Mouse (Mus musculus): ENCODE measurements around the gene Mink1. TPM values are rescaled to one million over a fixed set of nuclear protein-coding genes. Genes with fewer than 3 reads are reported as not detected.
"Not testable (repeated sequence)": the region's sequence is repeated elsewhere in the genome, so short reads cannot be mapped to it uniquely, and the experiment has no call there.

The Mink1 gene
- total RNA-seq, 2 experiments from 2014 or later: 44.8 to 46.3 TPM

DNA sequence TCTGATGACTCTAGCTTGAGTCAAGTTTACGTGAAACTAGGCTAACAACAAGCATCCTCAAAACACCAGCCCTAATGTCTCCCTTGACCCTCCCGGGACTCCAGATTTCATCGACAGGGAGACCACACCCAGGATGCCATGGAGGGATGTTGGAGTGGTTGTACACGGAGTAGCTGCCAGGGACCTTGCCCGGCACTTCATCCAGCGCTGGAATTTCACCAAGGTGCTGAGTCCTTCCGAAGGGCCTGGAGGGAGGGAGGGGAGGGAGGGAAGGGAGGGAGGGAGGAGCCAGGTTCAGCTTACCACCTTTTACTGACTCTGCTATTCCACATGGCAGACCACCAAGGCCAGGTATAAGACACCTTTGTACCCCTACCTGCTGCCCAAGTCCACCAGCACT is 8.7 kb upstream of the Mink1 start:
- no peak for DNase-seq (ENCODE audit: low spot score in 2 of 2)

- DNase-seq (ENCODE audit: low spot score in 2 of 2): no peak
Observed at GRCm38 (mm10) chr11:70557545-70557944, 5.1 kb upstream of the Mink1 start.

DNA sequence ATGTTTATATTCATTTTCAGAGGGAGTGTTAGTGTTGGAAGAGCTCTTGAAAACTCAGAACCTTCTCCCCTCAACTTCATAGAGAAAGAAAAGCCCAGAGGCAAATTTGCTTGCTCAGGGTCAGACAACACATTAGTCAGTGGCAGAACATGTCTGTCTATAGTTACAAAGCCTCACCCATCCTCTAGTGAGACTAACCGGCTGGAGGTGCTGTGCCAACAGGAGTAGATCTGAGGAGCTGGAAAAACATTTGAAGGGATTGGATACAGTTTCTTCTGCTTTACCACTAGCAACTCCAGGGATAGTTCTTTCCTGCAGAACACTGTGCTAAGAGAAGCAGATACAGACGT is 769 bp upstream of the Mink1 start:
- no peak for DNase-seq (ENCODE audit: low spot score in 2 of 2)

DNA sequence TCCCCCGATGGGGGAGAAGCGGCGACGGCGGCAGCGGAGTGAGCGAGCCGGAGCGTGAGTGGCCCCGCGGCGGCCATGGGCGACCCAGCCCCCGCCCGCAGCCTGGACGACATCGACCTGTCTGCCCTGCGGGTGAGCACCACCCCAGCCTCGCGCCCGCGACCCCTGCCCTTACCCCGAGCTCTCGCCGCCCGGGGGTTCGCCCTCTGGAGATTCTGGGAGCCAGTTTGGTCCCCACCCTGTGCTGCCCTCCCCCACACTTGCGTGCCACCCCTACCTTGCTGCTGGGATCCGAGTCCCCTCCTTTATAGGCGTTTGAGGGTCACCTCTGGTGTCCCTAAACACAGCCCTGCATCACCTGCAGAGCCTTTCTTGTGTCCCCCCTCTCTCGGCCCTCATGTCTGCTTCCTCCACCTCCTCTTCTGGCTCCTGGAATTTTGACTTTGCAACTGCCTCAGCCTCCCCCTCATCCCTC is 351 bp downstream of the Mink1 start:
- DNase-seq (ENCODE audit: low spot score in 2 of 2): no peak

- no peak for DNase-seq (ENCODE audit: low spot score in 2 of 2)
Observed at GRCm38 (mm10) chr11:70563470-70564275, 992 bp downstream of the Mink1 start.

- DNase-seq (ENCODE audit: low spot score in 2 of 2): no peak
Observed at GRCm38 (mm10) chr11:70564276-70564873, 1.7 kb downstream of the Mink1 start.

- DNase-seq (ENCODE audit: low spot score in 2 of 2): no peak
Observed at GRCm38 (mm10) chr11:70566586-70566985, 3.9 kb downstream of the Mink1 start.

DNA sequence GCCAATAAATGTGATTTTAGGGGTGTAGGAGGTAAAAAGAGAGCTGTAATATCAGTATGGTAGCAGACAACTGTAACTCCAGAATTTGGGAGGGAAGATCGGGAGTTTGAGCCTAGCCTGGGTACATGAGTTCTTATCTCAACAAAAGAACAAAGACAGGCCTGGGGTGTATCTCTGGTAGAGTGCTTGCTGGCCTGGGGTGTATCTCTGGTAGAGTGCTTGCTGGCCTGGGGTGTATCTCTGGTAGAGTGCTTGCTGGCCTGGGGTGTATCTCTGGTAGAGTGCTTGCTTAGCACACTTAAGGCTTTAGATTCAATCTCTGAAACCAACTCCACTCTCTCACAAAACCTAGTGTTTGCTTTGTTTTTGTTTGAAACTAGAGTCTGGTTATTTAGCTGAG is 7.9 kb downstream of the Mink1 start:
- DNase-seq (ENCODE audit: low spot score in 2 of 2): not testable (repeated sequence)

DNA sequence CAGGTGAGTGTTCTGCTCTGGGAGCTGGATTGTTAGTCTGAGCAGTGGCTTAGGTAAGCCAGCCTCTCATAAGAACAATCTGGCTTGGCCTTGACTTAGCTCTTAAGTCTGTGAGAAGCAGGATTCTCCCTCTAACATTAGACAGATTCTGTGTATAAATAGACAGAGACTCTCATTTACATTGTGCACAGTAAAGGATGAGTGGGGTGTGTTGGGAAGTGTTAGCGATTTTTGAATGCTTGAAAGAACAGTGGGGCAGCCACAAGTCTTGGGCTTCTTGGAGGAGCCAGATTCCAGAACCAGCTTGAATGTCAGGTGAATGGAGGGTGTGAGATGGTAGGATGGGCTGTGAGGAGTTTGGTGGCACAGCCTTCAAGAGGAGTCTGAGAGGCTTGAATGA is 9.0 kb downstream of the Mink1 start:
- no peak for DNase-seq (ENCODE audit: low spot score in 2 of 2)

DNA sequence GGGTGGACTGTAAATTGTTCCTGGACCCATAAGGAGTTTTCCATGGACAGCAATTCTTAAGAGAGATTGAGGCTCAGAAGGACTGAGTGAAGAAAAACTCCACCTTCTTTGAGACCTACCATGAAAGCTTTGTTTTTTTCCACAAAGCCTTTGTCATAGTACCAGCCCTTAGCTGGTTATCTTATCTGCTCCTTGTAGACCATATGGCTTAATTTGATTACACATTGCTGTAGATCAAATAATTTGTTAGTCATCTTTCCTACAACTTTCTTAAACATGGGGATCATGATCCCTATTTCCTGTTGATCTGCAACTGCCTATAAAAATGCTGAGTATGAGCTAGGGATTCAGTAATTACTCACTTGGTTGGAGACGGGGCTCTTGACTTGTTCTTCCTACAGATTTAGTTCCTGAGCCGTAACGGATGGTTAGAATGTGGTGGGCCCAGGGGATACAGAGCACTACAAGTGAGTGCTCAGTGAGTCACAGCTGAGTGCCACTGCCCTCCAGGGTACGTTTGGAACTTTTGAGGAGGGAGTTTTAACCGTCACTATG is 9.7 kb downstream of the Mink1 start:
- DNase-seq (ENCODE audit: low spot score in 2 of 2): no peak

GRCm38 (mm10) chr11:70573872-70574271 is 11.2 kb downstream of the Mink1 start:
- DNase-seq (ENCODE audit: low spot score in 2 of 2): no peak

GRCm38 (mm10) chr11:70577201-70577600 is 14.5 kb downstream of the Mink1 start:
- no peak for DNase-seq (ENCODE audit: low spot score in 2 of 2)

GRCm38 (mm10) chr11:70578962-70579361 is 16.3 kb downstream of the Mink1 start:
- no peak for DNase-seq (ENCODE audit: low spot score in 2 of 2)

GRCm38 (mm10) chr11:70579710-70580357 is 17.2 kb downstream of the Mink1 start:
- no peak for DNase-seq (ENCODE audit: low spot score in 2 of 2)

- no peak for DNase-seq (ENCODE audit: low spot score in 2 of 2)
Observed at GRCm38 (mm10) chr11:70580358-70580720, 17.7 kb downstream of the Mink1 start.

DNA sequence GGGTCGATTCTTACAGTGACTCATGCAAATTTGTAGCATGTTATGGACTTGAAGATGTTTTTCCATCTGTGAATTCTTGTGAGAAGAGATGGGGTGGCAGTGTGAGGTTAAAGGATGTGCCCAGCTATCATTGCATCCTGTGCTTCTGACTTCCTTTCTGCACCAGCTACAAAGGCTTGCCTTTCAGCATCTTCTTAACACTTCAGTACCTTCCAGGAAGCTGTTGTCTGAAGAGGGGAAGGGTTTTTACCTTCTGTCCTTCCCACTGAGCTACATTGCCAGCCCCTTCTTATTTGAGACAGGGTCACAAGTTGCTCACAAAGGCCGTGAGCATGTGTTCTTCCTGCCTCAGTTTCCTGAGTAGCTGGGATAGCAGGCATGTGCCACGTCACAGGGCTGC is 18.2 kb downstream of the Mink1 start:
- no peak for DNase-seq (ENCODE audit: low spot score in 2 of 2)

DNA sequence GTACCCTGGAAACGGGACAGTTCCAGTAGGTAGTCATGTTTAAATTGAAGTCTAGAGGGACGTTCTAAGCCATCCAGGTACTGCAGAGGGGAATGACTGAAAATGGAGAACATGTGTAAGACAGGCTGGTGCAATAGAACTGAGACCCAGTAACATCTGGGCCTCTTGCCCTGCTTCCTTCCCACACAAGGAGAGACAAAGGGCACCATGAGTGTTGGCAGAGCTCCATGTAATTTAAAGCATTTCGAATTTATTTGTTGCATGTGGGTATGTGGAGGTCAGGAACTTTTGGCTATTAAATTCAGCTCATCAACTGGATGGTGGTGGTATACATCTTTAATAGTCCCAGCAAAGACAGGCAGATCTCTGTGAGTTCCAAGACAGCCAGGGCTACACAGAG is 19.5 kb downstream of the Mink1 start:
- no peak for DNase-seq (ENCODE audit: low spot score in 2 of 2)

DNA sequence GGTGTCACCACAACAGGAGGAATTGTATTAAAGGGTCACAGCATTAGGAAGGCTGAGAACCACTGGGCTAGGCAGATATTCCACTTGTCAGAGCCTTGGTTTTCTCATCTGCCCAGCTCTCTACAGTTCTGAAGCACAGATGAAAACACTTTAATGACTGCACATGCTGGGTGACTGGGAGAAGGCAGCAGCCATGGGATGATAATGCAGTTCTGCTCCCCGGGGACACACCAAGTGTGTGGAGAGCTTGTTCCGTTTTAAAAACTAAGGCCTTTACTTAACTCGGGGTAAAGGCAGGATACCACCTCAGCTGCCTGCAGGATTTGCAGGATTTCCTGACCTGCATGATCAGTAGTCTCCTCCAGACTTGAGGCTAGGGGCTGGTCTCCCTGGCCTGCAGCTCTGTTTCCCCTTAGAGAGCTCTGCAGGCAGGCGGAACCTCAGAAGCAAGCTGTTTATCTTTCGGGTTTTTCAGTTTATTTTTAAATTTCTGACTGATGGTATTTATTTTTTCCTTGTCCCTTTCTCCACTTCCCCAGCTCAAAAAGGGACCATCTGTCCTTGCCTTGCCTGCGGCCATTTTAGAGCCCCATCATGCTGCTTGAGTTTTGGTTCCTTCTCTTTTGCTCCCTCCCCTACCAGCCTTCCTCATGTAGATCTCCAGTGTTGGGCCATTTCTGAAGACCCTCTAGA is 20.5 kb downstream of the Mink1 start:
- DNase-seq (ENCODE audit: low spot score in 2 of 2): no peak

DNA sequence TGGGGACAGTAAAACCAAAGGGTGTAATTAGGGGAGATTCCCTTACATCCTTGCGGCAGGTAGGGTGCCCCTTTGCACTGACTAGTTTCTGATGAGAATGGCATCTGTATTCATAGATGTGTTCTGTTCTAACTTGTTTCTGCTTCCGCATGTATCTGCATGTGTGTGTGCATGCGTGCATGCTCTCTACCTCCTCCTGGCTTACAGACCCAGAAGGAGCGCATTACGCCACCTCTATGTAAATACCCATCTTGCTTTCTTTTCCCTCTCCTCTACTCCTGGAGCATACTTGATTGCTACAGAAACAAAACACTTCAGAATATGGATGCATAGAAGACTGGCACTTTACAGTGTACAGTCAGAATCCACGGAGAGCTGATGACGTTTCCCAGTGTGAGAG is 21.1 kb downstream of the Mink1 start:
- DNase-seq (ENCODE audit: low spot score in 2 of 2): no peak

GRCm38 (mm10) chr11:70585457-70585856 is 22.8 kb downstream of the Mink1 start:
- DNase-seq (ENCODE audit: low spot score in 2 of 2): peak in 1 of 2 experiments; percentile 46

GRCm38 (mm10) chr11:70586261-70586660 is 23.6 kb downstream of the Mink1 start:
- no peak for DNase-seq (ENCODE audit: low spot score in 2 of 2)

GRCm38 (mm10) chr11:70586954-70587353 is 24.3 kb downstream of the Mink1 start:
- no peak for DNase-seq (ENCODE audit: low spot score in 2 of 2)
